Mouse (Mus musculus): ENCODE data around the gene Arhgef25.
A peak's percentile ranks its signal among the peaks of the same experiment; 100 is the strongest.
"Not testable (repeated sequence)": the region's sequence is repeated elsewhere in the genome, so short reads cannot be mapped to it uniquely, and the experiment has no call there.

Gene Arhgef25

GRCm38 (mm10) chr10:127135118-127135836 is 54.6 kb downstream of the Arhgef25 start:
- DNase-seq: peak; percentile 43 to 68

- DNase-seq: not testable (repeated sequence)
Observed at GRCm38 (mm10) chr10:127134394-127135035, 55.4 kb downstream of the Arhgef25 start.
